ENCODE assay signal across 32 mouse cellular contexts in the genomic region with DNA sequence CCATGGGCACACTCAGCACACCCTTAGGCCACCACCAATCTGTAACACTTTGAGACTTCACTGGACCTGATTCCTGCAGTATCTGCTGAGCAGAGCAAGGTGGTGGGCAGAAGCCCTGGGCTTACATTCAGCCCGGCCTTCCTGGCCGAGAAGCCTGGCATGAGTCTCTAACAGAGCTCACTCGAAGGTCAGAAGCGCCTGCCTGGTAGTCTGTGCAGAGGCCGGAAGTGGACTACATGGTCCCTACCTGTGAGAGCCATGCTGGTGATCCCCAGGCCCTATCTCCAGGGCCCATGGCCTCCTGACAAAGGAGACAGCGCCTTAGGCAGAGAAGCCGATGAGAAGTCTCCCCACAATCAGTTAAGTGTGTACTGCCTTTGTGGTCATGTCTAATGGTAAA. TPM values are rescaled to one million over a fixed set of nuclear protein-coding genes. Genes with fewer than 3 reads are reported as not detected.
A peak's percentile ranks its signal among the peaks of the same experiment; 100 is the strongest.
DNase-seq lines count a peak whose midpoint lies in the region; ATAC-seq and TF ChIP-seq lines count a peak whose summit lies in the region.
"Had no signal": no experiment of that assay in that cellular context is flagged by ENCODE, and none has a peak within 500 bp of the region (broad histone marks: within the 10 kb centered on the region; RNA-seq: fewer than 3 reads in every experiment).

No protein-coding gene starts in this region.

- ATAC-seq in liver, embryonic 12.5 days: no peak
- peak; percentile 18; the same call in 1 of the 2 replicates for ATAC-seq in megakaryocyte-erythroid progenitor cell, adult 5-6 weeks (replicated peaks; ENCODE audit: low FRiP score, low TSS enrichment, poor library complexity, severe bottlenecking)
- ATAC-seq: forebrain, postnatal 0 days; inflammation-experienced regulatory T-cells, adult 6 months had no signal

- no peak for TF ChIP-seq CTCF in spleen, adult 2 months (IDR thresholded peaks at IDR 0.05; ENCODE audit: extremely low read depth, insufficient read depth, insufficient read length, insufficient replicate concordance)

- H3K4me2 ChIP-seq in liver, embryonic 12.5 days: peak overlapping the region; percentile 87
- H3K4me2 ChIP-seq: hindbrain, embryonic 14.5 days; neural tube, embryonic 12.5 days had no signal

- TF ChIP-seq POLR2A in spleen, adult 2 months (IDR thresholded peaks at IDR 0.05; ENCODE audit: low read depth, low read length): no peak

- H3K27me3 ChIP-seq in heart, embryonic 10.5 days (ENCODE audit: insufficient read depth, poor library complexity, severe bottlenecking): no peaks in the 10 kb centered on the region
- no peaks in the 10 kb centered on the region for H3K27me3 ChIP-seq in spleen, adult 2 months (ENCODE audit: control insufficient read depth, insufficient read depth, low read length)
- no peaks in the 10 kb centered on the region for H3K27me3 ChIP-seq in liver, embryonic 12.5 days (replicated peaks)
- H3K27me3 ChIP-seq: neural tube, embryonic 12.5 days had no signal

- peak overlapping the region; percentile 80 for H3K9ac ChIP-seq in liver, embryonic 12.5 days
- H3K9ac ChIP-seq: forebrain, postnatal 0 days; hindbrain, embryonic 14.5 days; neural tube, embryonic 12.5 days had no signal

- intact Hi-C loops in heart, postnatal 14 days (cut with DNase I): no loop called here

- peak overlapping the region; percentile 47 for H3K27ac ChIP-seq in heart, embryonic 10.5 days
- no peak overlapping the region for H3K27ac ChIP-seq in spleen, adult 2 months (ENCODE audit: insufficient read depth, low read length)
- peak overlapping the region; percentile 99 for H3K27ac ChIP-seq in liver, embryonic 12.5 days
- H3K27ac ChIP-seq: hindbrain, embryonic 14.5 days; kidney, postnatal 0 days; limb, embryonic 10.5 days; neural tube, embryonic 12.5 days had no signal

- 86% methylated on average over 7 of the region's 7 CpGs for WGBS in heart, embryonic 10.5 days
- 92% methylated on average over 7 of the region's 7 CpGs for WGBS in spleen, adult 2 months
- WGBS in liver, embryonic 12.5 days (ENCODE audit: insufficient replicate concordance): 37% methylated on average over 7 of the region's 7 CpGs

- DNase-seq in heart, embryonic 10.5 days (ENCODE audit: low spot score): no peak
- no peak for DNase-seq in heart, postnatal 14 days
- DNase-seq in spleen, adult 2 months (ENCODE audit: low read depth in 1 of 2, low spot score in 2 of 2): no peak
- DNase-seq in spleen, postnatal 14 days (ENCODE audit: low spot score in 2 of 2): no peak
- DNase-seq in kidney, adult 11 months: no peak
- DNase-seq in embryo, embryonic 10.5 days (ENCODE audit: low spot score): no peak
- DNase-seq: cerebellum, adult 11-12 months; cerebellum, postnatal 14 days; forebrain, postnatal 0 days; heart, postnatal 4 days; kidney, adult 2 months; lung, postnatal 14 days; midbrain, embryonic 14.5 days; right cerebral cortex, postnatal 14 days; thymus, postnatal 36 days had no signal

- peaks cover 18% of the 10 kb centered on the region; the same call in 1 of the 2 replicates for H3K36me3 ChIP-seq in heart, embryonic 10.5 days
- peaks cover 5% of the 10 kb centered on the region for H3K36me3 ChIP-seq in spleen, adult 2 months (ENCODE audit: control insufficient read depth, insufficient read depth, low read length)
- H3K36me3 ChIP-seq in liver, embryonic 12.5 days: peaks cover 58% of the 10 kb centered on the region

- no peaks in the 10 kb centered on the region for H3K9me3 ChIP-seq in heart, embryonic 10.5 days
- no peaks in the 10 kb centered on the region for H3K9me3 ChIP-seq in liver, embryonic 12.5 days (replicated peaks)
- H3K9me3 ChIP-seq: limb, embryonic 10.5 days; neural tube, embryonic 12.5 days had no signal

- peaks cover 16% of the 10 kb centered on the region for H3K4me1 ChIP-seq in heart, embryonic 10.5 days
- no peaks in the 10 kb centered on the region for H3K4me1 ChIP-seq in spleen, adult 2 months (ENCODE audit: control insufficient read depth, insufficient read depth, insufficient read length)
- peaks cover 75% of the 10 kb centered on the region for H3K4me1 ChIP-seq in liver, embryonic 12.5 days
- H3K4me1 ChIP-seq: limb, embryonic 10.5 days; neural tube, embryonic 12.5 days had no signal

- peak overlapping the region; percentile 30; the same call in 1 of the 2 replicates for H3K4me3 ChIP-seq in heart, embryonic 10.5 days
- peak overlapping the region; percentile 15; the same call in 1 of the 2 replicates for H3K4me3 ChIP-seq in spleen, adult 2 months (ENCODE audit: extremely low read depth, insufficient read depth, insufficient read length)
- peak overlapping the region; percentile 70 for H3K4me3 ChIP-seq in liver, embryonic 12.5 days
- H3K4me3 ChIP-seq: limb, embryonic 10.5 days; neural tube, embryonic 12.5 days had no signal

RNA-seq across cellular contexts. Expression of a gene that starts 7.8 kb away (rescaled TPM):
- 113 and 162 TPM in 2 replicates for polyA plus RNA-seq in heart, embryonic 10.5 days (2016; fragmentation: Nextera tagmentation; extraction: Ambion mirVana)
- total RNA-seq in heart, postnatal 14 days (2021): 10 to 100 TPM; 48.9 to 50.7 TPM
- polyA plus RNA-seq in spleen, adult 2 months (2012; rRNA removed): 12.3 and 15.2 TPM in 2 replicates
- 132 and 135 TPM in 2 replicates for polyA plus RNA-seq in liver, embryonic 12.5 days (2016; fragmentation: Nextera tagmentation; extraction: Ambion mirVana)
- 163 and 166 TPM in 2 replicates for total RNA-seq in megakaryocyte-erythroid progenitor cell, adult 5-6 weeks (2014; fragmentation: Nextera tagmentation)
- 224 and 247 TPM in 2 replicates for total RNA-seq in megakaryocyte-erythroid progenitor cell, adult 5-6 weeks (2017)

RNA-seq across cellular contexts. Expression of a gene that starts 8.5 kb away (rescaled TPM):
- 52.1 and 52.2 TPM in 2 replicates for polyA plus RNA-seq in heart, embryonic 10.5 days (2016; fragmentation: Nextera tagmentation; extraction: Ambion mirVana)
- 10 to 100 TPM; 17.3 to 21.7 TPM for total RNA-seq in heart, postnatal 14 days (2021)
- 23.1 and 26.6 TPM in 2 replicates for polyA plus RNA-seq in spleen, adult 2 months (2012; rRNA removed)
- 180 and 189 TPM in 2 replicates for polyA plus RNA-seq in liver, embryonic 12.5 days (2016; fragmentation: Nextera tagmentation; extraction: Ambion mirVana)
- total RNA-seq in megakaryocyte-erythroid progenitor cell, adult 5-6 weeks (2014; fragmentation: Nextera tagmentation): 63.6 and 75.9 TPM in 2 replicates
- 42.4 and 82.1 TPM in 2 replicates for total RNA-seq in megakaryocyte-erythroid progenitor cell, adult 5-6 weeks (2017)

RNA-seq across cellular contexts. Expression of a gene that starts 21.5 kb away (rescaled TPM):
- polyA plus RNA-seq in heart, embryonic 10.5 days (2016; fragmentation: Nextera tagmentation; extraction: Ambion mirVana): not detected in 2 replicates
- total RNA-seq in heart, postnatal 14 days (2021): not detected
- polyA plus RNA-seq in spleen, adult 2 months (2012; rRNA removed): 0.07 TPM in 1 of 2 replicates, not detected in the other
- polyA plus RNA-seq in liver, embryonic 12.5 days (2016; fragmentation: Nextera tagmentation; extraction: Ambion mirVana): not detected in 2 replicates
- not detected in 2 replicates for total RNA-seq in megakaryocyte-erythroid progenitor cell, adult 5-6 weeks (2014; fragmentation: Nextera tagmentation)
- not detected in 2 replicates for total RNA-seq in megakaryocyte-erythroid progenitor cell, adult 5-6 weeks (2017)
- total RNA-seq: adrenal gland, adult 18-20 months; adrenal gland, postnatal 4 days; forebrain, postnatal 0 days; gastrocnemius, adult 18-20 months; gastrocnemius, postnatal 4 days; heart, postnatal 4 days; layer of hippocampus, postnatal 14 days; liver, adult 2 months; megakaryocyte, adult 5-6 weeks had no signal
- polyA plus RNA-seq: forebrain, postnatal 0 days; heart, embryonic 14.5 days; inflammation-experienced regulatory T-cells, adult 6 months; kidney, adult 2 months; kidney, postnatal 0 days; large intestine, adult 2 months; liver, adult 2 months; neural tube, embryonic 12.5 days; testis, adult 2 months had no signal

Comparison
In these comparisons a context has a peak if more than half of its experiments do, and no peak if none do; other contexts are left out.
1. H3K4me3 ChIP-seq: peak in every context shown above with its lines; median percentile 70 in liver, embryonic 12.5 days; 30 in heart, embryonic 10.5 days; 15 in spleen, adult 2 months.